Mouse (Mus musculus): ENCODE data around the gene Map1lc3b.

GRCm38 (mm10) chr8:121599842-121600241 is 9.7 kb downstream of the Map1lc3b start:
- TF ChIP-seq CTCF (IDR thresholded peaks at IDR 0.05; ENCODE audit: control insufficient read depth, insufficient read depth, low read length): no peak
- TF ChIP-seq POLR2A (IDR thresholded peaks at IDR 0.05; ENCODE audit: borderline replicate concordance, control insufficient read depth, low read depth, low read length): no peak

Measured in bone marrow, adult 2 months (tissue).